Mouse (Mus musculus) kidney, postnatal 36 days (tissue): ENCODE results near the gene Cib1.

Source experiments
- DNase-seq, 2 experiments: peaks; one replicate each; pipeline ENCODE4 v3.0.0; 2021 to 2022; ENCODE audit warnings: mixed read lengths in 2 of 2

The Cib1 gene

DNA sequence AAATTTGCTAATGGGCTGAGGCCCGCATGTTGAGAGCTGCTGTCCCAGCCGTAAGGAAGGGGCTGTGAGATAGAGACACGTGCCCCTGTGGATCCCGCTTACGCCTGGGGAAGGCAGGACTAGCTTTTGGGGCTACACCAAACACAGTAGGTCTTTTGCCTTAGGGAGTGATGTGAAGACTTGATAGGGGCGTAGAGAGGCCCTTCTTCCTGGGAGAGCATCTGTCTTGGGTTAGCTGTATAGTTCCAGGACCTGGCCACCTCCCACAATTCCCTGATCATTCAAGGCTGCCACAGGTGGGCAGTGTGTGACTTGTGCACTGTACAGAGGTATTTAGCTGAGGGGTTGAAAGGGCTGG is 32.0 kb downstream of the Cib1 start:
- DNase-seq, result no peak

DNA sequence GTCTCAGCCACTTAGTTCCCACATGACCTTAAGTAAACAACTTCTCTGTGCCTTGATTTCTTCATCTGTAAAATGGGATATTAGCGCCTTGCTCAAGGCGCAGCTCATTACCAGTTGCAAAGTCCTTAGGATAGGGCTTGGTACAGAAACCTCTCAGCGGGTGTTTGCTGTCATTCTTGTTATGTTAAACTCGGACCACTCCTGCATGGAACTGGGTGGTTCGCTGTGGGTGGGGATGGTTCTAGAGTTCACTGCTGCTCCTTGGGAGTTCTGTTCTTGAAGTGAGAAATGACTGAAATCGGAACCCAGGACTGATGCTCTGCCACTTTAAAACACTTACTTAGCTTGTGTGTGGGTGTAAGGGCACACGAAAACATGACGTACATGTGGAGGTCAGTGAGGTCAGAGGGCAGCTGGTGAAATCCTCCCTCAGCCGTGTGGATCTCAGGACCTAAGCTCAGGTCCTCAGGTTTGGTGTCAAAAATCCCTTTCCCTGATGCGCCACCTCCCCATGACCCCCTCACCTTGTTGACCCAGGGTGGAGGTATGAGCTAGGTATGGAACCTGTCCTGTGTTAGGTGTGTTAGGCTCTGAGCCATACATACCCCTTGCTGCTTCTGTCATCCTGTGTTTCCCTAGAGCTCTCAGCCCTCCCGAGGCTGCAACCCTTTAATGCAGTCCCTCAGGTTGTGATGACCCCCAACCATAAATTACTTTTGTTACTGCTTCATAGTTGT is 32.6 kb downstream of the Cib1 start:
- no peak for DNase-seq

DNA sequence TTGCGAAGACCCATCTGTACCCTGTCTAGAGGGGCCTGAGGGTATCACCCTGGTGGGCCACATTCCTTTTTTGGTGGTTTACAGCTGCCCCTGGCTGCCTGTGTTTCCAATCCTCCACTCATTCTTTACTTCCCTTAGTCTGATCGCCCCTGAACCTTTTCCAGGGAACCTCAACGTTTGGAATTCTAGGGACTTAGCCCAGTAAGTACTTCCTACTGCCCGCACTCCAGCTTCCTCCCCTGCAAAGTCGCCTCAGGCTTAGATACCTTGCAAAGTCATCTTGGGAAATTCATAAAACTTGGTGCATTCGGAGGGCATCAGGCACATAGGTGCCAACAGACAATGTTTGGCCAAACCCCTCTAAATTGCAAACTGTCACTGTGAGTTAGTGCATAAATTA is 33.3 kb downstream of the Cib1 start:
- no peak for DNase-seq

DNA sequence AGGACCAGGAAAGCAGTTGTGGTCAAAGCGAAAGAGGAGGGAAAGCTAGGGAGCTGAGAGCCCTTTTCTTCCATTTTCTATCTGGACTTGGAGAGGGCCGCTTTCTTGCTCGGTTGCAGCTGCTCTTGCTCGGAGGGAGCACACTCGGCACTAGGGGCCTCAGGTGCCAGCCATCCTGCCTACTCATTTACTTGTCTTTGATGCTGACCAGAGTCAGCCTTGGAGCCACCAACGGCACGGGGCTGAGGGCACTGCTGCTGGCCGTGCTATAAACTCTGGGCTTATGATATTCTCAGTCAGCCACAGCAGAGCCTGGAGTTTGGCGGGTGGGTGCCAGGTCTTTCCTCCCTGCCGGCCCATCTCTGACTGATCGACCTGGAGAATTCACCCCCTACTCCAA is 33.8 kb downstream of the Cib1 start:
- DNase-seq, result no peak

DNA sequence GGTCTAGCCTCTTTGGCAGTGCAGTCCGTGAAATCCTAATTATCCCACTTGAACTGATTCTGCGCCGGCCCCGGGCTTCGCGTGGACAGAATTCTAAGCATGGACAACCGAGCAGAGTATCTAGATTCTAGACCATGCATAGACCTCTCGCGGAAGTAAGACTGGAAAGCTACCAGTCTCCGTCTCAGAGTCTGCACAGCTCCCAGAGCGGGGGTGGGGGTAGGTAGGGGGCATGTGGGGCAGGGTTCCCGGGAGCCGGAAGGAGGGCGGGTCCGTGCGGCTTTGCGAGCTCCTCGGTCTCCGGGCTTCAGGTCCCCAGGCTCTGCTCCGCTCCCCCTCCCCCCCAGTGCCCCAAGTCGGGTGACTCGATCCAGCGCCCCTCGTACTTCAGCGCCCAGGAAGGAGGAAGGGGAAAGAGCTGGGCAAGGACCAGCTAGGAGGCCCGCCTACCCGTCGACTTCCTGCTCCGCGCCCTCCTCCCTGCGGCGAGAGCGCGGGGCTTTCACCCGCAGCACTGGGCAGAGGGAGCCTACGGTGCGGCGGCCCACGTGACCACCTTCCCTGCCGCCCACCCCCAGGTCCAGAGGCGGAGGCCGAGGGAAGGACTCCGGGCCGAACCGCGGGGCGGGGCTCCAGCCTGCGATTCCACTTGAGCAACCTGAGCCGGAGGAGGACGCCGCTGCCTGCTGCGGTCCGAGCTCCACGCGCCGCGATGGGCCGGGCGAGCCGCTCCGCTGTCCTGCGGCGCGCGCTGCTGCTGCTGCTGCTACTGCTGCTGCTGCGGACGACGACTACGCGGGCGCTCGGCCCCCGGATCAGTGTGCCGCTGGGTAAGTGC is 34.5 kb downstream of the Cib1 start:
- peak; percentile 90 to 91 for DNase-seq

DNA sequence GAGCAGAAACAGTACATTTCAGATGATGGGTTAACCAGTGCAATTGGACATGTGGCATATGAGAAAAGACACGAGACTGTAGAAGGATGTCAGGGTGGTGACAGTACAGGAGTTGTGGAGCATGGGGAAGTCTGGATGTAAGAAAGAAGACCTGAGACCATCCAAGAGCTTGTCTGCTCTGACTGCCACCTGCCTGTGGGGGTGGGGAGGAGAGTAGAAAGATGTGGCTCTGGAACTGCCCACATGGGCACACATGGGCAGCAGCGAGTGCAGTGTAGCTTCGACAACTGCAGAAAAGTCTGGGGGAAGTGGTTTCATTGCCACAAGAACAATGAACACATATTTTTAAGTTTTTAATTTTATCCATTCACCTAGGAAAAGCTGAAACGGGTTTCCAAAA is 35.2 kb downstream of the Cib1 start:
- DNase-seq, result peak in 1 of 2 experiments; percentile 52

DNA sequence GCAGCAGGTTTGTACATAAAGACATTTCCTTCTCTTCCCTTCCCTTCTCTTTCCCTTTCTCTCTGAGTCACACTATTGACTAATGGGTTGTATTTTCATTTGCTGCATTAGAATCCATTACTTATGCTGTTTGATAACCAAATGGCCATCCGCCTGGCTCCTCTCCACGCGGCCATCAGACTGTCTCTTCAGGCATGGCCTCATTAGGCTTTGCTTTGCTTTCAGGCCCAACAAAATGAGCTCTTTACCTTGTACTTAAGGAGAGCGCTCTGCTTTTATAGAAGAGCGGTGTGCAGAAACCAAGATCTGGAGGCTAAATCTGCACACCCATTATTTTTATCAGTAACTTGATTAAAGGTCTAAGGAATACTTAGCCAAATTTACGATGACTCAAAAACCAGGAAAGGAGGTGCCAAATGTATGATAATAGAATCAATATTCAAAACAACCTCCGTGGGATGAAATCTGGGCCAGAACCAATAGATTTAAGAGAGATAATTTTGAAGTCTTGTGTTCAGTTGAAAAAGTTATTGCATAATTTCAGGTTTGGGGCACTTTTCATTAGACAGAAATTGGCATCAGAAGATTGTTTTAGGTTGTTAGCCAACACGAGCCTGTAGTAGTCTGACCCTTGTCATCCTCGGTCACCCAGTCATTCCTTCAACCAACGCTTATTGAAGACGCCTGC is 36.9 kb downstream of the Cib1 start:
- no peak for DNase-seq

DNA sequence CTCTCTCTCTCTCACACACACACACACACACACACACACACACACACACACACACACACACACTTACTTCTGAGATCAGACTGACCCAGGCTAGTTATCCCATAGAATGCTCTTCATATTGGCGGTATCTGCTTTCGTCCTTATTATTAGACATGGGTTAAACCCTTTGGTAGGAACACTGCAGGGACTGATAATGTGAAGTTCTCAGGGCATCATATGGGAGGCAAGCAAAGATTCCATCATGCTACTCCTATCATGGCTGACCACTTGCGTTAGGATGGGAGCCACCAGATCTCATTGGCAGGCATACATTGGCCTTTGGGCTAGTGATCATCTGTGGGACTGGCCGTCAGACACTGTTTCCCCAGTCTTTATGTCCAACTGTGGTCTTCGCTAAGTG is 37.5 kb downstream of the Cib1 start:
- no peak for DNase-seq

DNA sequence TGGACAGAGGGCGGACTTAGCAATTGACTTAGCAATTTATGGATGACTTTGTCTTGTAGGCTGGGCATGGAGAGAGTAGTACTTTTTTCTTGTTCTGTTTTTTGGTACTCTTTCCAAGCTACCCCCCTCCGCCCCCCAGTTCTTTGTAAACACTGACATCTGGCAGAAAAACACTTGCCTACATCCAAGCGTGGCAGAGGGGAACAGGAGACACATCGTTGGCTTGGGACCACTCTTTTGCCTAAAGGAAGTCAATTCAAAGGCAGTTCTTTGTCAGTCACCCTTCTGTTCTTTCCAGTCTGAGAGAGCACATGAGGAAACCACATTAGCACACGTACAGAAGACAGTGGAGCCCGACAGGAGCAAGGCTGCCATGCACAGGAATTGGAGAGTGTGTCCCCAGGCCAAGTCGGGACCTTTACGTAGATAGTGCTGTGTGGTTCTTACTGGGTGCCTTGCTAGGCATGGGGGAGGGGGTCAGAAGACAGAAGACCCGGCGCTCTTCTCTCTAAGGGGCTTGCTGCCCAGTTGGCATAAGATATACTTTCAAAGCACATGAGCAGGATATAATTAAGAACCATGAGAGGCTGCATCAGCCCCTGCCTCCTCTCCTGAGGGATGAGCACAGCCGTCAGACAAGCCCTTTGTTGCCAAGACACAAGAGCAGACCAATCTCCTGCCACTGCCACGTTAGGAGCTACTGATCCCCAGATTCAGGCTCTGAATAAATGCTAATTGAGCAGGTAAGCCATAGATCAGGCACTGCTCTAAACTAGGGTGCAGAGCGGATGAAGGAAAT is 38.5 kb downstream of the Cib1 start:
- no peak for DNase-seq

DNA sequence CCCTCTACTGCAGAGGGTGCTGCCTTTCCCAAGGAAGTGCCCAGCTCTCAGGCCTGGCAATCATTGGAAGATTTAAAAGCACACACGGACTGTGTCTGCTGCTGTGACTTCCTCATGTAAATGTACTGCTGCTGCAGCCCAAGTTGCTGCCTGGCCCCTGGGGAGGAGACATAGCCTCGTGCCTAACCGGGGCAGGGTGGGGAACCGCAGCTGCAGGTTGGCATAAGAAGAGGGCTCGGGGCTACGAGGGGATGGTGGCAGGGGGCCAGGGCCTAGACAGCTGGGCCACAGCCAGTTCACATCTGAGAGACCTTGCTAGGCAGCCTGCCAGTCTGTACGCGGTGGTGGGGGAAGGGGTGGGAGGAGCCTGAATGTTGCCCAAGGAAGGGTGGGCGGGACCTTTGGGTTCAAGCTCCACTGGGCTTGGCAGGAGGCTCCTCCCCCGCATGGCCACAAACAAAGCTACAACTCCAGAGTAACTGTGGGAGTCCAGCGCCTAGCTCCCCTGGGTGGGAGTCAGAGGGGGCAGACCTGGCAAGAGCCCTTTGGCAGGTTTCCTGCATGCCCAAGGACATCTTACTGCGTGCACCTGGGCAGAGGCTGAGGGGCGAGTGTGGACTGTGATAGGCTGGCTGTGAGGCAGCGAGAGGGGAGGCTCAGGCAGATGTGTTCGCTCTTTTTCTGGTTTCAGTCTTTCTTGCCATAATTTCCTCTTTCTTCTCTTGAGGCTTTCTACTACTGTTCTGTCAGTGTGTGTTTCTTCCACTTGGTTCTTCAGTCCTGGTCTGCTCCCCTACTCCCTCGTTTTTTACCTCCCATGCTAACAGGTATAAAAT is 40.2 kb downstream of the Cib1 start:
- DNase-seq, result peak; percentile 97

DNA sequence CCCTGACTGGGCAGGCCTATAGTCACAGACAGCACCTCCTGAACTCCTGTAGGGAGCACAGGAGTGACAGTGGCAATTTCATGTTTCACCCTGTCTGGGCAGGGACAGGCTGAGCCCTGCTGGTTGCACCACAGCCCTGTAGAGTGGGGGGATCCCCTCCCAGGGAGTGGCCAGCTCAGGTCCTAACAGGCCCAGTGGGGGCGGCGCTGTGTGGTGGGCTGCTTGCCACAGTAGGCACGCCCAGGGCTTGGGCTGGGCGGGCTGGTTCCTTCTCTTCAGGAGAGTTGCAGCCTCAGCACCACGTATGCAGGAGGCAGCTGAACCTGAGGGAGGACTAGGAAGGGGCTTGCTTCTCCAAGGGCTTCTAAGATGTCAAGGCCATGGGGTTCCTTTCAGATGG is 41.2 kb downstream of the Cib1 start:
- peak; percentile 65 to 69 for DNase-seq

DNA sequence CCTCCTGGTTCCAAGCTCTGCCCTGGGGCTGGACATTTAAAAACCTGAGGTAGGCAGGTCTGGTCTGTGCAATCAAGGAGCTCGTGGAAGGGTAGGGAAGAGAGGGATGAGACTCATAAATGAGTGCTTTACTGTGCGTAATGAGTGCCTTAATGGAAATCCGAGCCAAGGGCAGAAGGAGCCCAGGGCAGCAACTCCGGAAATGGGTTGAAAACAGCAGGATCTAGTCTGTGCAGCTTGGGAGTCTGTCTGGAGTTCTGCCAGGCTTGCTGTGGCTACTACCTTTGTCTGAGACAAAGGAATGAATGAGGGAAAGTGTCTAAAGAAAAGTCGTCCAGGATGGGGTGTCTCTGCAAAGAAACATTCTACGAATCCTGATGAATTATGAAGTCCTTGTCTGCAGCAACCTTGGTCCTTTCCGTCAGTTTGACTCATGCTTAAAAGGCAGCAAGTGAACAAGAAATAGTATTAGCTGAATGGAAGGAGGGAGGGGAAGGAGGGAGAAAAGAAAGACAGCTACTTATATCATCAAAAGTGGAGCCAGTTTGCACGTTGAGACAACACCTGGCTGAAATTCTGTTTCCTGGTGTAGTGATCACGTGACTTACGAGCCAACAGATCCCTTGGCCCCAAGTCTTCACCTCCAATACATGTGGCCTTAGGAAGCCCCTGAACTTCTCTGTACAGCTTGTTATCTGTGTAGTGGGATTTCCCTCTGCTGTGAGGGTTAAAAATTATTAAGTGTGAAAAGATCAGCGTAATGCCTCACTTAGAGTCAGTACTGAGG is 43.3 kb downstream of the Cib1 start:
- peak; percentile 51 to 57 for DNase-seq

DNA sequence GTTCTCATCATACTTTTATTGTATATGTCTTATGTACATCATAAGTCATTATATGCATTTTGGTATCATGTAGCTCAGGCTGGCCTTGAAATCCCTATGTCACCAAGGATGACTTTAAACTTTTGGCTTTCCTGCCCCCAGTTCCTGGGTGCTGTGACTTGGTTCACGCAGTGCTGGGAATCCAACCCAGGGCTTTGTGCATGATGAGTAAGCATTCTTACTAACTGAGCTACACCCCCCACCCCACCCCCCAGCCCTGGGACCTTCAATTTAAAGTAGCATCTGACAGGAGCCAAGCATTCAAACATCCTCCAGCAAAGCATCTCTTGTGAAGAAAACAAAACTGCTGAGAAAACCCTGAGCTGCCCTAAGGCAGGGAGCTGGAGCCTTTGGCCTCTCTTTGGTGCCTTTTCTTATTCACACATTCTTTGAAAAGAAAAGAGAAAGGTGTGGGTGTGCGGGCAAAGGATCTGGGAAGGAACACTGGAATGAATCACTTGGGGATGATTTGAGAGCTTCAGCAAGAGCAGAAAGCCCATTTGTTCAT is 44.0 kb downstream of the Cib1 start:
- no peak for DNase-seq

DNA sequence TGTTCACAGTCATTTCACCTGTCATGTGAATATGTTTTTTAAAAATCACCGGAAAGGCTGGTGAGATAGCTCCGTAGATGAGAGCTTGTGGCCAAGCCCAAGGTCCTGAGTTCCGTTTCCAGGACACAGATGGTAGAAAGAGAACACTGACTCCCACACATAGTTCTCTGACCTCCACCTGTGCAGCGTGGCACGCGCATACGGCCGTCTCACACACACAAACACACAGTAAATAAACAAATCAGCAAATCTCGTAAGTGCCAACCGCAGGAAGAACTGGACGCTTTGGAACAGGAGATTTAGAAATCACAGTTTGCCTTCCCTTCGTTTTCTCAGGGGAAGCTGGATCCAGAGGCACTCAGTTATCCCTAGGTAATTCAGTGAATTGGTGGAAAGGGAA is 45.1 kb downstream of the Cib1 start:
- DNase-seq, result no peak

DNA sequence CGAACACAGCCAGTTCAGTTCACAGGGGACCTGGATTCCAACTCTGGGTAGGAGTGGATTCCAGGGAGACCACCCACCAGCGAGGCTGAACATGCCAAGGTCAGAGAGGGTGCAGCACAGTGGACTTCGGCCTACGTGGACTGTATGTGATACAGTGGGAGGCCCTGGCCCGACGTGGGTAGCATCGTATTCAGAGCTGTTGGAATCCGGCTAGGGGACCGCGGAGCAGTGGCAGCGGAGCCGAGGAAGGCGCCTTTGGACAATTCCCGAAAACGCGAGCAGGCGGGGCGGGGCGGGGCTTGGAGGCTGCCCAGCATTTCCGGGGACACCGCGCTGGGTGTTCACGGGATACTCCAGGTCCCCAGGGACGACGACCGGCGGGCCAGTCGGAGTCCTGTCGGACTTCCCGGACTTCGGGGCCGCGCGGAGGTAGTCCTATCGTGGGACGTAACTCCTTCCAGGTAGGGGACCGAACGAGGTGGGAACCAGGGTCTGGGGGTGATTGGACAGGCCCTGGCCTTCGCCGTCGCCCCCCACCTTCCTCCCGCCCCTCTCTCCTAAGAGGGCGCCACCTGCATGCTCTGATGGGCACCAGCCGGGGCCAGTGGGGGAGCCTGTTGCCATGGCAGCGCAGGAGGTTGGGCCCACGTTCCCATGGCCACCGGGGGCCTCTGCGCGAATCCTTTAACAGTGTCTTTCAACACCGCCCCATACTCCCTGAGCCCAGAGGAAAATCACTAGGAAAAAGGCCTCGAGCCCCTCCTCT is 45.9 kb downstream of the Cib1 start, which contains the start of gene Sema4b:
Gene Sema4b, plus strand, starts transcription at position 311 of the 766 bp plus-strand sequence.
- peak; percentile 95 to 97 for DNase-seq

DNA sequence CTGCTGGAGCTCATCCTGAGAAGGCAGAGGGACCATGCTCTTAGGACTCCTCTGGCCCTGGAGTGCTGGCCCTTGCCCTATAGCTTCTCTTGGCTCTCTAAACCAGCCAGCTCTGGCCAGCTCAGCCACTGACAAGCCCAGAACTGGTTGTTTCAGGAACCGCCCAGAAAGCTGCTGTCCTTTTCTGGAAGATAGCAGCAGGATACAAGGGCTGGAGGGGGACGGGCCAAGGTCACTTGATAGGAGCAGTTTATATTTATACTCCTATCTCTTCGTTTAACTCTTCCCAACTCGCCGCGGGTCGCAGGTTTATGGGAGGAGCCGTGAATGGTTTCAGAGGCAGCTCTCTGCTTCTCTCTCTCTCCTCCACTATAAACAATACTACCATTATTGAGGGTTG is 46.6 kb downstream of the Cib1 start:
- peak; percentile 82 to 93 for DNase-seq

DNA sequence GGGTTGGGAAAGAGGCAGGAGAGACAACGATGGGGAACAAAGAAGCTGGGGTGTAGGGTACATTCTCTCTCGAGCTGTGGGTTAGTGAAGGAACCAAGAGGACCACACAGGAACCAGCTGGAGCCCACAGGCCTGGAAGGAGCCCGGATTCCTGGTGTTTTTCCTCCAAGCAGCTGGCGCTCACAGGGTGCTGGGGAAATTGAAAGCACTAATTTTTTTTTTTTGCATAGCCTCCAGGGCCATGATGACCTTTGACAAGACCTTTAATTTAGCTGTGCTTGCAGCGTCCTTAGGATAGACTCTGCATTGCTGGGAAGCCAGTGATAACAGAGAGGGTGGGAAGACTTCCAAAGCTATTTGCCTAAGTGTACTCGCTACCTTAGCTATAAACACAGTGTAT is 47.6 kb downstream of the Cib1 start:
- peak; percentile 34 to 66 for DNase-seq

DNA sequence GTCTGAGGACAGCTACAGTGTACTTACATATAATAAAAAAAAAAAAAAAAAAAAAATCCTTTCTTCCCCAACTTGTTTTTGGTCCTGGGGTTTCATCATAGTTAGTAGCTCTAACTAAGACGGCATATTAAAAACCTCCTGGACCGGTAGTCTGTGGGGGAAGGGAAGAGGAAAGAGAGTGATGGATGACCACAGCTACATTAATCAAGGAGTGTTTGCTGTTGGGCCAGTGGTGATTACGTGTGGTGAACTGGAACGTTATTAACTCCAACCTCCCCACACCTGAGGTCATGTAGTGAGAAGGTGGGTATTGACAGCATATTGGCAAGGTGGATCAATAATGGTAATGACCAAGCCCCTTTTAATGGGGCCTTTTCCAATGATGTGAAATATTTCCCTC is 48.1 kb downstream of the Cib1 start:
- DNase-seq, result no peak

DNA sequence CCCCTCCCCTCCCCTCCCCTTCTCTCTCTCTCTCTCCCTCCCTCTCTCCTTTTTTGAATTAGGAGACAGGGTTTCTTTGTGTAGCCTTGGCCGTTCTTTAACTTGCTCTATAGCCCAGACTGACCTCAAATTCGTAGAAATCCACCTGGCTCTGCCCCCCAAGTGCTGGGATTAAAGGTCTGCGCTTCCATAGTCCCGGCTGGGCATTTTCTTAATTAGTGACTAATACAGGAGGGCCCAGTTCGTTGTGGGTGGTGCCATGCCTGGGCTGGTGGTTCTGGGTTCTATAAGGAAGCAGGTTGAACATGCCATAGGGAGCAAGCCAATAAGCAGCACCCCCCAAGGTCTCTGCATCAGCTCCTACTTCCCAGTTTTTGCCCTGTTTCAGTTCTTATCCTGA is 48.6 kb downstream of the Cib1 start:
- DNase-seq, result peak; percentile 58 to 59

DNA sequence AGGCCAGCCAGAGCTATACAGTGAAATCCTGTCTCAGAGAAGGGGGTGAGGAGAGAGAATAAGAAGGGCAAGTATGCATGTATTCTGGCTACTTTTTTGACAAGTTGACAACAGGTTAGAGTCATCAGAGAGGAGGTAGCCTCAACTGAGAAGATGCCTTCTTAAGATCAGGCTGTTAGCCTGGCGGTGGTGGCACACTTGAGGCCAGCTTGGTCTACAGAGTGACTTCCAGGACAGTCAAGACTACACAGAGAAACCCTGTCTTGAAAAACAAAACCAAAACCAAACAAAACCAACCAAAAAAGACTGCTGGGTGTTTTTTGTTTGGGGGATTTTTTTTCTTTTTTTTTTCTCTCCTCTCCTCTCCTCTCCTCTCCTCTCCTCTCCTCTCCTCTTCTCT is 49.1 kb downstream of the Cib1 start:
- no peak for DNase-seq
